Mouse (Mus musculus): ENCODE measurements around the gene Gstm5.
A peak's percentile ranks its signal among the peaks of the same experiment; 100 is the strongest.
"Not testable (repeated sequence)": the region's sequence is repeated elsewhere in the genome, so short reads cannot be mapped to it uniquely, and the experiment has no call there.

Gene Gstm5

GRCm38 (mm10) chr3:107873335-107874251, 22.0 kb upstream of the Gstm5 start:
- no peak for DNase-seq

- DNase-seq = no peak
These were observed 20.4 kb upstream of the Gstm5 start for GRCm38 (mm10) chr3:107875231-107875630.

GRCm38 (mm10) chr3:107877005-107877404, 18.6 kb upstream of the Gstm5 start, which contains the start of gene Eps8l3:
Gene Eps8l3, plus strand, starts transcription at chr3:107877229.
- no peak for DNase-seq

GRCm38 (mm10) chr3:107877747-107878736, 17.6 kb upstream of the Gstm5 start:
- DNase-seq = no peak

- peak; percentile 8 to 14 for DNase-seq
These were observed 7.7 kb upstream of the Gstm5 start for GRCm38 (mm10) chr3:107887674-107888495.

- not testable (repeated sequence) for DNase-seq
These were observed 6.4 kb upstream of the Gstm5 start for GRCm38 (mm10) chr3:107889236-107889635.

GRCm38 (mm10) chr3:107895194-107895719, 364 bp upstream of the Gstm5 start:
- DNase-seq = no peak

- no peak for DNase-seq
These were observed 3.1 kb downstream of the Gstm5 start for GRCm38 (mm10) chr3:107898691-107899090.

- no peak for DNase-seq
These were observed 5.5 kb downstream of the Gstm5 start for GRCm38 (mm10) chr3:107900955-107901673.

- DNase-seq = no peak
These were observed 10.3 kb downstream of the Gstm5 start for GRCm38 (mm10) chr3:107905942-107906341.

- no peak for DNase-seq
These were observed 21.1 kb downstream of the Gstm5 start for GRCm38 (mm10) chr3:107916674-107917073.

- DNase-seq = no peak
These were observed 21.5 kb downstream of the Gstm5 start for GRCm38 (mm10) chr3:107917097-107917496.

GRCm38 (mm10) chr3:107917783-107918408, 22.3 kb downstream of the Gstm5 start:
- peak; percentile 31 to 70 for DNase-seq

- DNase-seq = no peak
These were observed 24.7 kb downstream of the Gstm5 start for GRCm38 (mm10) chr3:107920348-107920747.

- no peak for DNase-seq
These were observed 29.7 kb downstream of the Gstm5 start for GRCm38 (mm10) chr3:107925335-107925734.

GRCm38 (mm10) chr3:107927841-107928240, 32.2 kb downstream of the Gstm5 start:
- DNase-seq = no peak

GRCm38 (mm10) chr3:107928691-107929090, 33.1 kb downstream of the Gstm5 start:
- DNase-seq = no peak

- no peak for DNase-seq
These were observed 33.6 kb downstream of the Gstm5 start for GRCm38 (mm10) chr3:107929243-107929642.

GRCm38 (mm10) chr3:107929731-107930130, 34.1 kb downstream of the Gstm5 start:
- DNase-seq = no peak

GRCm38 (mm10) chr3:107931134-107931533, 35.5 kb downstream of the Gstm5 start:
- DNase-seq = no peak

- peak; percentile 92 to 94 for DNase-seq
These were observed 36.0 kb downstream of the Gstm5 start, which contains the start of gene Gstm7 for GRCm38 (mm10) chr3:107931670-107932069. Gene Gstm7, minus strand, starts transcription at chr3:107931817.

Data from cerebellum, postnatal 36 days (tissue).